Mouse (Mus musculus) kidney, postnatal 4 days (tissue): ENCODE results near the gene Klri1.
A peak's percentile ranks its signal among the peaks of the same experiment; 100 is the strongest.
"Not testable (repeated sequence)": the region's sequence is repeated elsewhere in the genome, so short reads cannot be mapped to it uniquely, and the experiment has no call there.

Experiments used
- DNase-seq, 2 experiments: peaks; one replicate each; pipeline ENCODE4 v3.0.0; 2021; ENCODE audit warnings: mixed read lengths in 2 of 2

The Klri1 gene

DNA sequence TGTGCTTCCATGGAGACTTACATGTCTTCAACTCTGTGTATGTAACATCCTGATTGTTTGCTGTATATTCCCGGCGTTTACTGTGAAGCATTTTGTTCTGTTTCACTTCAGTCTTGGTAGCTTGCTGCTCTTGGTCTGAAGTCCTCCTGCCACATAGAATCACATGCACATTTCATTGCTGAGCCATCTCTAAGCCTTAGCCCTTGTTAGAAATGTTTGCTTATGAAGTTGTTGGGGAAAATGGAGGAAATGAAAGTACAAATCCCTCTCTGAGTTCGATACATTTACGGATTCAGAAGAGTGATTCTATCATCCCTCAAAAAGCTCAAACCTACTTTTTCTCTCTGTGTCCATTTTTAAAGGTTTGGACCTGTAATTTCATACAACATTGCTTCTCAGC is at the start of gene Klri1:
Gene Klri1, minus strand, starts transcription at position 101 of the 400 bp plus-strand sequence.
- no peak for DNase-seq

DNA sequence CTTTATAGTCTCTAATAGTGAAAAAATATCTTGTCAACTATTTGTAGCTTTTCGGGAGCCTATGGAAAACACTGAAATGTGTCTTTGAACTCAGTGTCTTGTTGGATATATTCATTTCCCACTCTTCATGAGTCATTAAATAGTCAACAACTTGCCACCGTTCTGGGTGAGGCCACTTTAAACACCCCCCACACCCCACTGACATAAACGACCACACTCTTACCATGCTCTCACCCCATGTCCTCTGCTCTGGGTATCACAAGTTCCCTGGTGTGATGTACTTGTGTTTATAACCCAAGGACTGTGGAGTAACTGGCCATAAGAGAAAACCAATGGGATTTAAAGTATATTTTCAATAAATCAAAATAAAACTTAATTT is 30.7 kb upstream of the Klri1 start:
- DNase-seq: no peak

DNA sequence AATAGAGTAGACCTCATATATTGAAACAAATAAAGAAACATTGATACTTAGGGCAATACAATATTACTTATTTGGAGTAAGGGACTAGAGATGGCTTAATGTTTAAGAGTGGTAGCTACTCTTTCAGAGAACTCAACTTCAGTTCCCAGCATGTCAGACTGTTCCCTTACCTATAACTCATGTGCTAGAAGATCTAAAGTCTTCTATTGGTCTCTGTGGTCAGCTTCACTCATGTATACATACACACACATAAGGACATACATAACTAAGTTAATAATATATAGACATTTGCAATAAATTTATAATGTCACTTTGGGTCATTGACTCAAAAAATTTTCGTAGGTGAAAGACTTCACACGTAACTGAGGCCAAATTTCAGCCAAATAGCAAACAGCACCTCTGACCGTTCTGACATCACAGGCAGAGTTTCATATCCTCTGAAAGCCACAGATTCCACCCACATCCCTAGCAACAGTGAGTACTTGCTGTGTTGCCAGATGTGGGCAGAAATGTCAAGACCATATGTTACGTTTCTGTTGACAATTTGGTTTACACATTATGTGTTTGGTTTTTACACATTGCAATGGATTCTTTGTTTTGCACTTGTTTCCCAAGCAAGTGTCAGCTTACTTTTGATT is 30.2 kb upstream of the Klri1 start:
- no peak for DNase-seq

DNA sequence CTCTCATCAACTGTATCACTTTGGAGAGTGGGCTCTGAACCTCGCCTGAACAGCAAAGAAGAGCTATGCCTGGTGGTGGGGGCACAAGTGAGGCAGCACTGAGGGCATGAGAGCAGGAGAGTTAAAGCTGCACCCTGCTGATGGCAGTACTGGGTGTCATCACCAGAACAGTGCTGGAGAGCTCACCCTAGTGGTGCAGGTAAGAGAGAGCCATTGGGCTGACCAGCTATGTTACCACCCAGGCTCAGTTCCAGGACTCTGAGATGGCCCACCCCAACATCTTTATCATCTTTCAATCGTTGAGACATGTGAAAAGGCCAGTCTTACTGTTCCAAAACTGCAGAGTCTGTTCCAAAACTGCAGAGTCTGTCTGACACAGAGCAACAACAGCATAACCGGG is 29.2 kb upstream of the Klri1 start:
- DNase-seq: no peak

DNA sequence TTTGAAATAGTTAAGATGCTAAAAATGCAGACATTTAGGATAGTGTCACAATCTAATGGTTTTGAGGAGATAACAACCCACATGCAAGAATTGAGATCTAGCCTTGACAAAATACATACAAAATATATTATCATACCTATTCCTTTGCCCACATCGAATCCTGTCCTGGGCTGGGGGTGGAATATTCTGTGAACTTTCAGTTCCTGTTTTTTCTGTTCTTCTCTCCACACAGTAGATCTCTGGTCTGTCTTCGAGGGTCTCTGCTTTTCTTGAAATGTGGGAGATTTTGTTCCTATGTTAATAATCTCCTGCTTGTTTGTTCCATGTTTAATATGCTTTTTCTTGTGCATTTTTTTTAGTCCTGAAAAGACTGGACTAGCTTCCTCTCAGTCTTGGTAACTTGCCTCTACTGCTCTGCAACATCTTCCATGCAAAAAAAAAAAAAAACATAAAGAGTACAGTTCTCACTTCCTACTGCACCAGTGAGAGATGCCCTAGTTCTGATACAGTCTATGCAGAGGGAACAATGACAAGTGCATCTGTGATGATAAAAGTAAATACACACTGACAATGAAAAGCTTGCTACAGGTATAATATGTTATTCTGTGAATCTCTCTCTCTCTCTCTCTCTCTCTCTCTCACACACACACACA is 23.3 kb upstream of the Klri1 start, which contains the start of gene Klri2:
Gene Klri2, minus strand, starts transcription at position 416 of the 653 bp plus-strand sequence.
- no peak for DNase-seq

DNA sequence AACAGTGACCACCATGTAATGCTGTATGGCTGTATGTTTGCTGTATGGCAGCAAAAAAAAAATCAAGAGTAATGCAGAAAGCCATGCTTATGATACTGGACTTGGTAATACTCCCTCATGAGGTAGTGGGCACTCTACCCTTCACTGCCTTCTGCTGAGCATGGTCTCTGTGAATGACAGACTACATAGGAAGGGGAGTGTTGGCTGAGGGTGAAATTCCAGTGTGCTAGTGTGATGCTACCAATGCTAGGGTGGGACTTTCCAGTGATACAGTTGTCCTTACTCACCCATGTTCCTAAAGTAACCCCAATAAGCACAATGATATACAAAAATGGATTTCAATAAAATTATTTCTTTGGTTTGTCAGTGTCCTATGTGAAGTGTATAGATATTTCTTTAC is 19.5 kb upstream of the Klri1 start:
- no peak for DNase-seq

DNA sequence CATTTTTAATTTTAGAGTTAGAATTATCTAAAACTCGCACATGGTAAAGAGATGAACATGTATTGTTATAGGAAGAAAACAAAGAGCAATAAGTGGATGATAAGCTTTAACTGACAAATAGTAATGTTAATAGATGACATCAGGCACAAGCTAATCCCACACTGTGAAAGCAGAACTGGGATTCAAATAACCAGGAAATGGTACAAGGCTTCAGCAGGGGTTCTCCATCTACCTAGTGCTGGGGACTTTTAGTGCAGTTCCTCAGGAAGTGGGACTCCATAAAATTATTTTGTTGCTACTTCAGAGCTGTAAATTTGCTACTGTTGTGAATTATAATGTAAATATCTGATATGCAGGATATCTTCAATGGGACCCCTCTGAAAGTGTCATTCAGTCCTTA is 10.3 kb upstream of the Klri1 start:
- no peak for DNase-seq

DNA sequence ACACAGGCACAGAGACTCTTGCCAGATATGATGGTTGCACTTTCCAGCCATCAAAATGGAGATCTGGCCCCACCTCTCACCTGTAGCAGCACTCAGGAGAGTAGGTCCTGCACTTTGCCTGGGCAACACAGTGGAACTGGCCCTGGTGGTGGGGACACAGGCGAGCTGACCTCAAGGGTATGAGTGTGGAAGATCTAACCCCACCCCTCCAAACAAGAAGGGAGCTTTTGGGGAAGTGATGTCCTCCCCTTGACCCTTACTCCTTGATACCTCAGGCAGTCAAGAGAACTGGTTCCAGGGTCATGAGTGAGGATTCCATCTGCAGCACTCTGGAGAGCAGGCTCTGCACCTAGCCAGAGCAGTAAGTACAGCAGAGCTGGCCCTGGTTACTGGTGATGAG is 4.5 kb upstream of the Klri1 start:
- no peak for DNase-seq

DNA sequence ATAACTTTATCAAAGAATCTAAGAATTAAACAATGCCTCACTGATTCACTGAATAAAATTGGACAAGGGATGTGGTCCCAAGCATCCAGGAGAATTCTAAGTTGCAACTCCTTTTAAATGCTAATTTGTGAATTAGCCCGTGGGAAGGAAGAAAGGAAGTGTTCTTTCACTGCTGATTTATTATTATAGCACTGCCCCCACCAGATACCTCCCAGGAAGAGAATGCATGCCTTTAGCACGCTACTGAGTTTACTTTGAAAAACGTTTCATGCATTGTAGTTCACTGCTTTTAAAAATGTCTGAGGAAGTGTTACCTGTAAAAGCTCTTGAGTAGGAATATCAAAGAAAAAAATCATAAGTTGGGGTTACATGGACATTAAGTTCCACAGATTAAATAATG is 3.6 kb upstream of the Klri1 start:
- no peak for DNase-seq

DNA sequence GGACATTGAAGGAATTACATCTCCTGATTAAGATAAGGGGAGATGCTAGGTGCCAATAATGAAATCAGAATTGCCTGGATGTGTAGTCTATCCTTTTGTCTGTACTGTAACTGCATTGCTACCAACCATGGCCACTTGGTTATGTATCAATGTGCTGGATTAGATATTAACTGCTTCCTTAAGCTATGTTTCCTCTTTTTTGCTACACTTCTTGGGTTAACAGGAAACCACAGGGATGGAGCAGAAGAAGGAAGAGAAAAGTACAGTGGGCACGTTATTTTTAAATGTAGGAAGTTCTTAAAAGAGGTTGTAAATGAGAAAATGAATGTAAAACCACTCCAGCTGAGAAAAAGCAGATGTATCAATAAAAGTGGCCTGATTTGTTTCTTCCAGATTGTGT is 3.4 kb downstream of the Klri1 start:
- no peak for DNase-seq

DNA sequence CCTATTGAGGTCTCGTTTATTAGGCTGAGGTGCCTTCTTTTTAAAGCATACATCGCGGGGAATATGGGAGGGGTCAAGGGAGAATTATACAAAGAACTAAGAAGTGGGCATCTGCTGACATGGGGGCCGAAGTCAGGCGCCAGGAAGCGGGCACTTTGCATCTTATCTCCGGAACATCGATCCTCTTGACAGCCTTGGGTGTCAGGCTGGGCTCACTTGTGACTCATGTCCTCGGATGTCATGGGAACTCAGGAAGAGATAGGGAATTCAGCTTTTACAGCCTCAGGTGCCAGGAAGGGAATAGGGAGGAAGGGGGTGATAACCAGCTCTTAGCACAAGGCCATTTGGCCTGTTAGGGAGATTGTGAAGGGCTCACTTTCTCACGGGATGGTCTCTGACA is 25.5 kb downstream of the Klri1 start:
- not testable (repeated sequence) for DNase-seq

DNA sequence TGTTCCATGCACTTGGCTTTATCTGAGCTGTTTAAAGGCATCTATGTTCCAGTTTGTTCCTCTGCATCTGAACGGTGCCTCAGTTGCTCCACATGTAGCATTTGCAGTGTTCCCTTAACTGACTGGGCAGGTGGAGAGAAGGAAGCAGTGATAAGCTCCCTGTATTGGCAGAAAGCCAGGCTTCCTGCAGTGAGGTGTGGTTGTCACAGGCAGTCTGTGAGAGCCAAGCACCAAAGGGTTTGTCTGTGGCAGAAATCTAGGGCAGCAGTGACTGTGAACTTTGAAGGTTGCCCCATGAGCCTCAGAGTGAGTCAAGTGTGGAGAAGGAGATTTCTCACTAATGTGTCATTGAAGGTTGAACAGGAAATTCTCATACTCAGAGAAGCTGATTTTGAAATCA is 36.6 kb downstream of the Klri1 start:
- peak in 1 of 2 experiments; percentile 4 for DNase-seq

DNA sequence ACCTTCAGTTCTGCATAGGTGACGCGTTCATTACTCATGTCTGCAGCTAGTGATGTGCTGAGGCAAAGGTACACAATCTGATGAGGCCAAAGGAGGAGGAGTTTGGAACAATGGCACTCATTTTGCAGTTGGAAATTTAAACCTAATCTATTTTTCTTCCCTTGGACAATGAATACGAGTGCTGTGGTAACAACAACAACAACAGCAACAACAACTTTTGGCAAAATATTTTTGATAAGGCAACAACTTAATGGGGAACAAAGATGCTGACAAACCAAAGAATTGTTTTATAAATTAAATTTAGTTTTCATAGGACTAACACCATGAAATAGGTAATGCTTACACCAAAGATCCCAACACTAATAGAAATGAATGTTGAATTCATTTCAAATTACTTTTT is 38.1 kb downstream of the Klri1 start, which contains the start of gene Klrc1:
Gene Klrc1, minus strand, starts transcription at position 101 of the 400 bp plus-strand sequence.
- no peak for DNase-seq

DNA sequence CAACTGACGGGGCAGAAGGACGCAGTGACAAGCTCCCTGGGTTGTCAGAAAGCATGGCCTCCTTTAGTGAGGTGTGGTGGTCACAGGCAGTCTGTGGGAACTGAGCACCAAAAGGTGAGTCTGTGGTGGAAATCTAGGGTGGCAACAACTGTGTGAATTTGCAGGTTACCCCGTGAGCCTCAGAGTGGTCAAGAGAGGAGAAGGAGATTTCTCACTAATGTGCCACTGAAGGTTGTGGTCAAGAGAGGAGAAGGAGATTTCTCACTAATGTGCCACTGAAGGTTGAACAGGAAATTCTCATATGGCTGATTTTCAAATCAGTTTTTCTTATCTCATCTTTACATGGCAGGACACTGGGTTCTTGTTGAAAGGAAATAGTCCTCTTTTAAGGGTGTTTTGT is 55.6 kb downstream of the Klri1 start:
- DNase-seq: not testable (repeated sequence)

DNA sequence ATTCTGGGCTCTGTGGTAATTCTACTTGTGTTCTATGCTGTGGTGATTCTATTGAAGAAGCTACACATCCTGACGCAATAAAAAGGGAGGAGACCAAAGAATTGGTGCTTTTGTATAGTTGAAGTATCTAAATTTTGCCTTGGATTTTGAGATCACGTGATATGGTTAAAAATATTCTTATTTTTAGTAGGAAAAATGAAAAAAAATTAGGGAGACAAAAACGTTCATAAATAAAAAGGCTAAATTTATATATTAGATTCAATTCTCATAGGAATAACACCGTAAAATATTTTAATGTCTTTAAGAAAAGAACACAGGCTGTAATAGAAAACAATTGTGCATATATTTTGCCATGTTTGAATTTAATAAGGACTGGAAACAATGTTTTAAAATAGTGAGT is 56.3 kb downstream of the Klri1 start, which contains the start of gene Klrc2:
Gene Klrc2, minus strand, starts transcription at position 101 of the 400 bp plus-strand sequence.
- DNase-seq: not testable (repeated sequence)
